Mouse (Mus musculus) lung, postnatal 0 days (tissue): ENCODE results near the gene Mnt. TPM values are rescaled to one million over a fixed set of nuclear protein-coding genes. Genes with fewer than 3 reads are reported as not detected.

ENCODE experiments used
- ATAC-seq: fragments of 200-750 bp; cut with Nextera tagmentation; 2 replicates; pipeline ENCODE4 v1.8.0; 2017; ENCODE audit warnings: moderate library complexity
- DNase-seq: peaks from one replicate; pipeline ENCODE4 v3.0.0-alpha.2; 2016; ENCODE audit warnings: low spot score
- H3K27ac ChIP-seq: fragments of 300-500 bp; sonication (generic); 2 replicates; pipeline ENCODE4 v1.5.1; 2014; ENCODE audit warnings: antibody characterized with exemption, mild to moderate bottlenecking, low read length, mixed read lengths
- H3K27me3 ChIP-seq: fragments of 300-500 bp; sonication (generic); replicated peaks from 2 replicates; pipeline ENCODE4 v1.6.1; 2014; ENCODE audit warnings: low read length, mixed read lengths; ENCODE audit not compliant: insufficient read depth
- H3K36me3 ChIP-seq: fragments of 300-500 bp; sonication (generic); 2 replicates; pipeline ENCODE4 v1.6.1; 2014; ENCODE audit warnings: low read length, mixed read lengths; ENCODE audit not compliant: insufficient read depth
- H3K4me1 ChIP-seq: fragments of 300-500 bp; sonication (generic); 2 replicates; pipeline ENCODE4 v1.6.1; 2014; ENCODE audit warnings: antibody characterized with exemption, low read depth, low read length, mixed read lengths; ENCODE audit not compliant: insufficient read depth
- H3K4me2 ChIP-seq: fragments of 300-500 bp; sonication (generic); replicated peaks from 2 replicates; pipeline ENCODE4 v1.6.1; 2014; ENCODE audit warnings: low read depth, mild to moderate bottlenecking, low read length, moderate library complexity, mixed read lengths
- H3K4me3 ChIP-seq: fragments of 300-500 bp; sonication (generic); 2 replicates; pipeline ENCODE4 v1.5.1; 2014; ENCODE audit warnings: low read depth, low read length
- H3K9ac ChIP-seq: fragments of 300-500 bp; sonication (generic); replicated peaks from 2 replicates; pipeline ENCODE4 v1.6.1; 2014; ENCODE audit warnings: low read depth, mild to moderate bottlenecking
- H3K9me3 ChIP-seq: fragments of 300-500 bp; sonication (generic); 2 replicates; pipeline ENCODE4 v1.6.1; 2016; ENCODE audit warnings: low read length, mixed read lengths
- CTCF ChIP-seq: IDR thresholded peaks from 2 replicates; pipeline ENCODE4 v1.5.1; 2016; ENCODE audit warnings: antibody characterized with exemption, mild to moderate bottlenecking
- EP300 ChIP-seq: IDR thresholded peaks from 2 replicates; pipeline ENCODE4 v1.6.1; 2016; ENCODE audit warnings: antibody characterized with exemption, mild to moderate bottlenecking, control low read depth
- WGBS: fragments of 180-500 bp; shearing (Covaris S2); extraction: QIAGEN DNeasy Blood & Tissue Kit; methylation state at CpG from one replicate; pipeline ENCODE4 v1.1.7; 2014; 5-methylcytosine and 5-hydroxymethylcytosine counted together
- polyA plus RNA-seq: library from polyadenylated mRNA; unstranded; fragments of >200 nt; fragmentation: Nextera tagmentation; extraction: Ambion mirVana; gene quantifications from 2 replicates; pipeline ENCODE4 v1.2.1, GENCODE M21; 2015

Gene Mnt
- polyA plus RNA-seq, 1 experiment from 2014 or later = 4.7 TPM

DNA sequence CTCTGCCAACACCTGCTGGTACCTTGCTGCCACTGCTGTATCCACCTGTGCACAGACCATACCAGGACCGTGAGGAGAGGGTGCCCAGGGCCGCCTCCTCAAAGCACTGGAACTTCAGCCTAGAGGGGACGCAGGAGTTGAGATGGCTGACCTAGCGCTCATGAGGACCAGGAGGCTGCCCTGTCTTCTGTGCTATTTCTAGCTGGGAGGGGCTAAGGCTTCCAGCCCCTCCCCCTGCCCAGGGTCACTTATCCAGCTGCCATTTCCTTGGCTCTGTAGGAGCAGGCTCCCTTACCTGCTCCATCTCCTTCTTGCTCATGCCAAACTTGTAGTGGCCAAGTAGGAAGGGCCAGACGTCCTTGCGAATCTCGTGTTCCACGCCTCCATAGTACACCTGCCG is 27.0 kb downstream of the Mnt start:
- Histone ChIP-seq H3K9me3 (no peaks in the 10 kb centered on the region), H3K27me3 (no peaks in the 10 kb centered on the region), H3K27ac (no peak overlapping the region), H3K4me2 (no peak overlapping the region), H3K4me1 (no peaks in the 10 kb centered on the region), H3K4me3 (no peak overlapping the region), H3K9ac (no peak overlapping the region), H3K36me3 (no peaks in the 10 kb centered on the region)
- ATAC-seq (no peak), DNase-seq (no peak)
- 81% methylated on average over 9 of the region's 9 CpGs for WGBS
- no peak for TF ChIP-seq CTCF
- no peak for TF ChIP-seq EP300

DNA sequence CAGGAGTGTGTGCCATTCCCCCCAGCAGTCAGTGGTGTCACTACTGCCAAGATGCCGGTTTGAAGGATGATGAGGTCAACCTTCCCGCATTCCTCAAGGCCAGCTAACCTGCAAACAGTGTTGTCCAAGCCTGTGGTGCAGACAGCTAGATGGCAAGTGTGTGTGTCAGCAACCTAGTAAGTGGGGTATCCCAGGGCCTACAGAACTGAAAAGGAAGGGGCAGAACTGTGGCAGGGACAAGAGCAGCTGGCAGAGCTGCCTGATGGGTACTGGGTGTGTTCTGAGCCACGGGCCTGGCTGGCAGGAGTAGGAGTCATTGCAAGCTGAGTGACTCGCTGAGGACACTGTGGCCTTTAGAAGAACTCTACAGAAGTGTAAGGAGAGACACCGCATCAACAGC is 31.4 kb downstream of the Mnt start:
- Histone ChIP-seq H3K9me3 (no peaks in the 10 kb centered on the region), H3K4me3 (no peak overlapping the region), H3K36me3 (no peaks in the 10 kb centered on the region), H3K4me2 (no peak overlapping the region), H3K9ac (no peak overlapping the region), H3K4me1 (no peaks in the 10 kb centered on the region), H3K27me3 (no peaks in the 10 kb centered on the region), H3K27ac (no peak overlapping the region)
- no peak for TF ChIP-seq EP300
- WGBS = 61% methylated on average over 5 of the region's 5 CpGs
- DNase-seq = no peak
- no peak for ATAC-seq

DNA sequence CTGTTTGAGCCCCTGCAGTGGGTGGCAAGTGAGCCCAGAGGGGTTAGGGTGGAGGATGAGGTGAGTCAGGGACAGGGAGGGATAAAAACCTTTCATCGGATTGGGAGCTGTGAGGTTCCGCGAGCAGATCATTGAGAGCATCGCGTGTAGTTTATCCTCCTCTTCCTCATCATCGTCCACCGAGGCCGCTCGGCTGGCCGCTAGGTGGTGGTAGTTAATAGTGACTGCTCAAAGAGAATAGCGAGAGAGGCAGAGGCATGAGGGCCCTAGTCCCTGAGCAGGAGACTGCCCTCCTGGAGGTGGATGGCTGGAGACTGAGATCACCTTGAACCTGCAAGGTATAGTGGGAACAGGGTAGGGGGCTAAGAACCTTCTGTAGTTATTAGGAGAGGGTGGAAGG is 32.8 kb downstream of the Mnt start:
- peak; percentile 72 for TF ChIP-seq CTCF
- no peak for TF ChIP-seq EP300
- WGBS = 32% methylated on average over 11 of the region's 11 CpGs
- no peak overlapping the region for H3K9ac ChIP-seq
- H3K27me3 ChIP-seq = no peaks in the 10 kb centered on the region
- no peaks in the 10 kb centered on the region for H3K4me1 ChIP-seq
- H3K27ac ChIP-seq = no peak overlapping the region
- peak; percentile 36 for DNase-seq
- peak; percentile 29 for ATAC-seq
- H3K4me2 ChIP-seq = no peak overlapping the region
- no peaks in the 10 kb centered on the region for H3K9me3 ChIP-seq
- no peaks in the 10 kb centered on the region for H3K36me3 ChIP-seq
- H3K4me3 ChIP-seq = no peak overlapping the region

DNA sequence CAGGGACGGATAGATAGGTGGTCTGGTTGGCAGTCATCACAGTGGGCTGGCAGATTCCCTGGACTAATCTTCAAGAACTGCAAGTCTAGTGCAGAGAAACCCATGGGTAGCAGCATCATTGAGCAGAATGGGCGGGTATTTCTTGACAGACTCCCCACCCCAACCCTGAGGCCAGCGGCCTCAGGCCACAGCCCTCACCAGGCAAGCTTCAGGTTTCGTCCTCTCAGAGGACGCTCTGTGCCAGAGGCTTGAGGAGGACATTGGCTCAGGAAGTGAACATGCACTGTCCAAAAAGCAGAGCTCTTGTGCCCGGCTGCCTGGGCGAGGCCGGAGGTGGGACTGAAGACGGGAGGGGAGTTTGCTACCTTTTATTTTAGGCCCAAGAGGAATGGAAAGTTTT is 33.7 kb downstream of the Mnt start:
- Histone ChIP-seq H3K9ac (no peak overlapping the region), H3K27ac (no peak overlapping the region), H3K4me3 (no peak overlapping the region), H3K4me1 (no peaks in the 10 kb centered on the region), H3K36me3 (no peaks in the 10 kb centered on the region), H3K4me2 (no peak overlapping the region), H3K27me3 (no peaks in the 10 kb centered on the region), H3K9me3 (no peaks in the 10 kb centered on the region)
- no peak for TF ChIP-seq EP300
- WGBS = 70% methylated on average over 9 of the region's 9 CpGs
- DNase-seq = no peak
- no peak for ATAC-seq

DNA sequence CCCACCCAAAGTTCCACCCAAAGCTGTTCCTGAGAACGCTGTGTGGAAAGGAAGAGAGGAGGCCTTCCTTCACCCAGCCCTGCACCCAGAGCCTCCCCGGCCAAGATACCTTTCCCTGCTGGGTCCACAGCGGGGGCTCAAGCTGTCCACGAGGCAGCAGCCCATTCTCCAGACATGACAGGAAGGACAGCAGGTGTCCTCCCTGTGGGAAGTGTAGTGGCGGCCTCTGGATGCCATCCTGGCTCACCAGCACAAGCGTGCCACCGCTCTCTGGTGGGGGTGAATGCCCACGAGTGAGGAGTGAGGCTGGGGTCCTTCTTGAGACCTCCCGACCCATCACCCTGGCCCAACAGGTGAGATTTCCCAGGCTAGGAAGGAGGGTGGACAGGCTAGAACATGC is 34.5 kb downstream of the Mnt start:
- WGBS = 83% methylated on average over 9 of the region's 9 CpGs
- H3K9me3 ChIP-seq = no peaks in the 10 kb centered on the region
- DNase-seq (no peak), ATAC-seq (no peak)
- H3K36me3 ChIP-seq = no peaks in the 10 kb centered on the region
- H3K27me3 ChIP-seq = no peaks in the 10 kb centered on the region
- no peak overlapping the region for H3K9ac ChIP-seq
- no peak overlapping the region for H3K4me3 ChIP-seq
- no peak overlapping the region for H3K4me2 ChIP-seq
- no peak for TF ChIP-seq EP300
- TF ChIP-seq CTCF = no peak
- no peaks in the 10 kb centered on the region for H3K4me1 ChIP-seq
- no peak overlapping the region for H3K27ac ChIP-seq

DNA sequence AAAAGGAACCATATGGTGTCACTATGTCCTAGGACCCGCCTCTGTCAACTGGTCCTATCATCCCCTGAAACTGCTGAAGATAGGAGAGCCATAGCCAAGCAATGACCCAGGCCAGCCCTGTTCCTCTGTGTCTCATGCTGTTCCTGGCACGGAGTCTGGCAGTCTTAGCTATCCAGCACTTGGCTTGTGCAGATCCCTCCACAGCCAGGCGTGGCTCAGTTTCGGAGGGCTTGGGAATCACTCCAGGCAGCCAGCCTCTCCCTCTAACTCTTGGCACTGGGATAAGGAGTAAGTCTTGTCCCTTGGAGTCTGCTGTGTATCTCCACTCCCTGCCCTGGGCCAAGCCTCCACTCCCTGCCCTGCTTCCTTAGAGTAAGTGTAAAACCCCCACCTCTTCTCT is 35.9 kb downstream of the Mnt start:
- 50% methylated on average over 4 of the region's 4 CpGs for WGBS
- no peak overlapping the region for H3K4me2 ChIP-seq
- H3K27me3 ChIP-seq = no peaks in the 10 kb centered on the region
- no peak overlapping the region for H3K4me3 ChIP-seq
- DNase-seq = peak; percentile 69
- ATAC-seq = peak; percentile 59
- no peak for TF ChIP-seq CTCF
- TF ChIP-seq EP300 = no peak
- no peaks in the 10 kb centered on the region for H3K36me3 ChIP-seq
- H3K9ac ChIP-seq = no peak overlapping the region
- H3K27ac ChIP-seq = no peak overlapping the region
- no peaks in the 10 kb centered on the region; the same call in none of the 2 replicates for H3K4me1 ChIP-seq
- no peaks in the 10 kb centered on the region for H3K9me3 ChIP-seq

DNA sequence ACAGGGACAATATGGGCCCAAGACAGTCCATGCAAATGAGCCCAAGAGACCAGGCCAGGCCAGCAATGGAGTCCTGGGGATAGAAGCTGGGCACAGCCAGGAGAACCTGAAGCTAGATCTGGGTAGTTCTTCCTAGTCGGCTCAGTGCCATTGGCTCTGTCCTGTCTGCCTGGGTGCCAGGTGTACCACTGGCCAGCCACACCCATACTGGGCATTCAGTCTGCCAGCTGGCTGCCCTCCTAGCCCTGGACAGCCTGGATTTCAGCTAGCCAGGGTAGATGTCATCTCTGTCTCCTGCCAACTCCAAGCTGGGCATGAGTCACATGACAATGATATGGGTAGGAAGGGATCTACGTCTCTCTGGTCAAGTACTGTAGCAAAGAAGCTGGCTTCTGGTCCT is 36.5 kb downstream of the Mnt start:
- DNase-seq (no peak), ATAC-seq (no peak)
- WGBS = 88% methylated on average over 2 of the region's 2 CpGs
- no peak overlapping the region for H3K4me3 ChIP-seq
- no peaks in the 10 kb centered on the region for H3K9me3 ChIP-seq
- no peak overlapping the region for H3K27ac ChIP-seq
- H3K9ac ChIP-seq = no peak overlapping the region
- no peak overlapping the region for H3K4me2 ChIP-seq
- TF ChIP-seq CTCF = no peak
- no peak for TF ChIP-seq EP300
- H3K4me1 ChIP-seq = no peaks in the 10 kb centered on the region; the same call in none of the 2 replicates
- H3K27me3 ChIP-seq = no peaks in the 10 kb centered on the region
- no peaks in the 10 kb centered on the region for H3K36me3 ChIP-seq
